Comparison of ENCODE assay signal across 9 mouse cellular contexts in genomic region chr1:71531653-71532052, GRCm38 (mm10). TPM values are rescaled to one million over a fixed set of nuclear protein-coding genes. Genes with fewer than 3 reads are reported as not detected.
DNase-seq lines count a peak whose midpoint lies in the region; ATAC-seq and TF ChIP-seq lines count a peak whose summit lies in the region.
"Had no signal": no experiment of that assay in that cellular context is flagged by ENCODE, and none has a peak within 500 bp of the region (broad histone marks: within the 10 kb centered on the region; RNA-seq: fewer than 3 reads in every experiment).

No protein-coding gene starts in this region.

- H3K4me2 ChIP-seq in kidney, embryonic 14.5 days (replicated peaks; ENCODE audit: low read depth, low read length) = no peak overlapping the region
- no peak overlapping the region for H3K4me2 ChIP-seq in liver, embryonic 14.5 days (ENCODE audit: low read depth)

- H3K4me3 ChIP-seq in kidney, embryonic 14.5 days (ENCODE audit: low read length) = no peak overlapping the region
- no peak overlapping the region for H3K4me3 ChIP-seq in E14TG2a.4 (replicated peaks; ENCODE audit: low read length)
- H3K4me3 ChIP-seq in liver, embryonic 14.5 days (ENCODE audit: insufficient read depth in 1 of 2, low read depth in 2 of 2, low read length in 2 of 2) = no peak overlapping the region
- H3K4me3 ChIP-seq: megakaryocyte, embryonic 14.5 days had no signal

- no peaks in the 10 kb centered on the region for H3K27me3 ChIP-seq in kidney, embryonic 14.5 days (ENCODE audit: control insufficient read depth, insufficient read depth, low read length)
- H3K27me3 ChIP-seq in E14TG2a.4 (ENCODE audit: insufficient read depth, low read length) = no peaks in the 10 kb centered on the region
- no peaks in the 10 kb centered on the region for H3K27me3 ChIP-seq in liver, embryonic 14.5 days (ENCODE audit: control insufficient read depth, insufficient read depth, low read length)

- ATAC-seq in kidney, embryonic 14.5 days (ENCODE audit: low FRiP score, low TSS enrichment) = no peak
- peak; percentile 59; the same call in 1 of the 2 replicates for ATAC-seq in granulocyte monocyte progenitor cell, adult 5-6 weeks (replicated peaks; ENCODE audit: poor library complexity, severe bottlenecking)
- ATAC-seq in liver, embryonic 14.5 days (ENCODE audit: insufficient read depth) = no peak

- H3K27ac ChIP-seq in kidney, embryonic 14.5 days (ENCODE audit: low read depth, low read length) = no peak overlapping the region
- no peak overlapping the region for H3K27ac ChIP-seq in liver, embryonic 14.5 days

- H3K36me3 ChIP-seq in kidney, embryonic 14.5 days (ENCODE audit: control insufficient read depth, insufficient read depth, low read length) = no peaks in the 10 kb centered on the region
- H3K36me3 ChIP-seq in E14TG2a.4 (ENCODE audit: insufficient read depth, low read length) = no peaks in the 10 kb centered on the region
- no peaks in the 10 kb centered on the region for H3K36me3 ChIP-seq in liver, embryonic 14.5 days (replicated peaks; ENCODE audit: control insufficient read depth, insufficient read depth, low read depth)

- 19% methylated on average over 7 of the region's 7 CpGs for WGBS in kidney, embryonic 14.5 days
- WGBS in liver, embryonic 14.5 days (ENCODE audit: insufficient replicate concordance) = 18% methylated on average over 7 of the region's 7 CpGs

- peak; percentile 55 for TF ChIP-seq CTCF in E14TG2a.4 (conservative IDR thresholded peaks at IDR 0.05; ENCODE audit: low read length)
- TF ChIP-seq CTCF in liver, embryonic 14.5 days (IDR thresholded peaks at IDR 0.05; ENCODE audit: low read depth) = peak; percentile 56

- H3K9me3 ChIP-seq in kidney, embryonic 14.5 days (ENCODE audit: control insufficient read depth, low read length) = no peaks in the 10 kb centered on the region
- no peaks in the 10 kb centered on the region for H3K9me3 ChIP-seq in E14TG2a.4 (ENCODE audit: low read length)
- H3K9me3 ChIP-seq in liver, embryonic 14.5 days (ENCODE audit: control insufficient read depth, low read length) = no peaks in the 10 kb centered on the region

- H3K4me1 ChIP-seq in kidney, embryonic 14.5 days (ENCODE audit: control insufficient read depth, insufficient read depth, low read length) = no peaks in the 10 kb centered on the region
- H3K4me1 ChIP-seq in E14TG2a.4 (replicated peaks; ENCODE audit: low read depth, low read length) = peaks cover 6% of the 10 kb centered on the region; the same call in 1 of the 2 replicates
- H3K4me1 ChIP-seq in liver, embryonic 14.5 days (replicated peaks; ENCODE audit: control insufficient read depth in 2 of 2, insufficient read depth in 2 of 2, low read length in 1 of 2) = no peaks in the 10 kb centered on the region

- TF ChIP-seq EP300 in liver, embryonic 14.5 days (IDR thresholded peaks at IDR 0.05; ENCODE audit: low read depth) = no peak

- H3K9ac ChIP-seq in kidney, embryonic 14.5 days (ENCODE audit: low read depth, low read length) = no peak overlapping the region
- no peak overlapping the region for H3K9ac ChIP-seq in liver, embryonic 14.5 days (replicated peaks)

- DNase-seq in kidney, adult 11 months = peak; percentile 42
- DNase-seq in adrenal gland, adult (ENCODE audit: inconsistent age in 2 of 2, low spot score in 1 of 2) = peak; percentile 82 to 91
- DNase-seq in liver, embryonic 14.5 days (ENCODE audit: low read depth in 3 of 3, low spot score in 3 of 3) = peak in 1 of 3 experiments; percentile 7
- DNase-seq in thymus, postnatal 10 days (ENCODE audit: low spot score in 2 of 2) = peak; percentile 9 to 16
- DNase-seq in cerebellum, adult 9-11 months = no peak

RNA-seq across cellular contexts. Expression of gene Atic, which starts 25.3 kb away (rescaled TPM):
- polyA plus RNA-seq in kidney, embryonic 14.5 days (2014; fragmentation: Nextera tagmentation; extraction: Ambion mirVana) = 50.4 and 73.8 TPM in 2 replicates
- total RNA-seq in granulocyte monocyte progenitor cell, adult 5-6 weeks (2014; fragmentation: Nextera tagmentation) = 89.3 and 116 TPM in 2 replicates
- total RNA-seq in granulocyte monocyte progenitor cell, adult 5-6 weeks (2017) = 166 and 206 TPM in 2 replicates
- polyA plus RNA-seq in liver, embryonic 14.5 days (2012; rRNA removed) = 25.8 and 36.5 TPM in 2 replicates
- polyA plus RNA-seq in liver, embryonic 14.5 days (2014; fragmentation: Nextera tagmentation; extraction: Ambion mirVana) = 35.9 and 38.6 TPM in 2 replicates
